Mouse (Mus musculus): ENCODE measurements around the gene Tnrc6b.

GRCm38 (mm10) chr15:80921781-80922180 lies 210.7 kb downstream of the Tnrc6b start:
- no peak for TF ChIP-seq CTCF (IDR thresholded peaks at IDR 0.05; ENCODE audit: extremely low read depth, insufficient read length, insufficient replicate concordance, low read depth, low read length)
- no peak for TF ChIP-seq POLR2A (IDR thresholded peaks at IDR 0.05; ENCODE audit: low read depth, low read length)
